Mouse (Mus musculus) lung, postnatal 0 days (tissue): ENCODE results near the gene Emd. TPM values are rescaled to one million over a fixed set of nuclear protein-coding genes. Genes with fewer than 3 reads are reported as not detected.

Experiments used
- ATAC-seq: fragments of 200-750 bp; cut with Nextera tagmentation; 2 replicates; pipeline ENCODE4 v1.8.0; 2017; ENCODE audit warnings: moderate library complexity
- DNase-seq: peaks from one replicate; pipeline ENCODE4 v3.0.0-alpha.2; 2016; ENCODE audit warnings: low spot score
- H3K27ac ChIP-seq: fragments of 300-500 bp; sonication (generic); 2 replicates; pipeline ENCODE4 v1.5.1; 2014; ENCODE audit warnings: antibody characterized with exemption, mild to moderate bottlenecking, low read length, mixed read lengths
- H3K27me3 ChIP-seq: fragments of 300-500 bp; sonication (generic); replicated peaks from 2 replicates; pipeline ENCODE4 v1.6.1; 2014; ENCODE audit warnings: low read length, mixed read lengths; ENCODE audit not compliant: insufficient read depth
- H3K36me3 ChIP-seq: fragments of 300-500 bp; sonication (generic); 2 replicates; pipeline ENCODE4 v1.6.1; 2014; ENCODE audit warnings: low read length, mixed read lengths; ENCODE audit not compliant: insufficient read depth
- H3K4me1 ChIP-seq: fragments of 300-500 bp; sonication (generic); 2 replicates; pipeline ENCODE4 v1.6.1; 2014; ENCODE audit warnings: antibody characterized with exemption, low read depth, low read length, mixed read lengths; ENCODE audit not compliant: insufficient read depth
- H3K4me2 ChIP-seq: fragments of 300-500 bp; sonication (generic); replicated peaks from 2 replicates; pipeline ENCODE4 v1.6.1; 2014; ENCODE audit warnings: low read depth, mild to moderate bottlenecking, low read length, moderate library complexity, mixed read lengths
- H3K4me3 ChIP-seq: fragments of 300-500 bp; sonication (generic); 2 replicates; pipeline ENCODE4 v1.5.1; 2014; ENCODE audit warnings: low read depth, low read length
- H3K9ac ChIP-seq: fragments of 300-500 bp; sonication (generic); replicated peaks from 2 replicates; pipeline ENCODE4 v1.6.1; 2014; ENCODE audit warnings: low read depth, mild to moderate bottlenecking
- H3K9me3 ChIP-seq: fragments of 300-500 bp; sonication (generic); 2 replicates; pipeline ENCODE4 v1.6.1; 2016; ENCODE audit warnings: low read length, mixed read lengths
- CTCF ChIP-seq: IDR thresholded peaks from 2 replicates; pipeline ENCODE4 v1.5.1; 2016; ENCODE audit warnings: antibody characterized with exemption, mild to moderate bottlenecking
- EP300 ChIP-seq: IDR thresholded peaks from 2 replicates; pipeline ENCODE4 v1.6.1; 2016; ENCODE audit warnings: antibody characterized with exemption, mild to moderate bottlenecking, control low read depth
- WGBS: fragments of 180-500 bp; shearing (Covaris S2); extraction: QIAGEN DNeasy Blood & Tissue Kit; methylation state at CpG from one replicate; pipeline ENCODE4 v1.1.7; 2014; 5-methylcytosine and 5-hydroxymethylcytosine counted together
- microRNA-seq: library from miRNA; unstranded; fragments of <30 nt; microRNA quantifications from one replicate; pipeline ENCODE4, GENCODE M21; 2016
- polyA plus RNA-seq: library from polyadenylated mRNA; unstranded; fragments of >200 nt; fragmentation: Nextera tagmentation; extraction: Ambion mirVana; gene quantifications from 2 replicates; pipeline ENCODE4 v1.2.1, GENCODE M21; 2015

Emd gene
- polyA plus RNA-seq, 1 experiment from 2014 or later = 16.1 TPM

DNA sequence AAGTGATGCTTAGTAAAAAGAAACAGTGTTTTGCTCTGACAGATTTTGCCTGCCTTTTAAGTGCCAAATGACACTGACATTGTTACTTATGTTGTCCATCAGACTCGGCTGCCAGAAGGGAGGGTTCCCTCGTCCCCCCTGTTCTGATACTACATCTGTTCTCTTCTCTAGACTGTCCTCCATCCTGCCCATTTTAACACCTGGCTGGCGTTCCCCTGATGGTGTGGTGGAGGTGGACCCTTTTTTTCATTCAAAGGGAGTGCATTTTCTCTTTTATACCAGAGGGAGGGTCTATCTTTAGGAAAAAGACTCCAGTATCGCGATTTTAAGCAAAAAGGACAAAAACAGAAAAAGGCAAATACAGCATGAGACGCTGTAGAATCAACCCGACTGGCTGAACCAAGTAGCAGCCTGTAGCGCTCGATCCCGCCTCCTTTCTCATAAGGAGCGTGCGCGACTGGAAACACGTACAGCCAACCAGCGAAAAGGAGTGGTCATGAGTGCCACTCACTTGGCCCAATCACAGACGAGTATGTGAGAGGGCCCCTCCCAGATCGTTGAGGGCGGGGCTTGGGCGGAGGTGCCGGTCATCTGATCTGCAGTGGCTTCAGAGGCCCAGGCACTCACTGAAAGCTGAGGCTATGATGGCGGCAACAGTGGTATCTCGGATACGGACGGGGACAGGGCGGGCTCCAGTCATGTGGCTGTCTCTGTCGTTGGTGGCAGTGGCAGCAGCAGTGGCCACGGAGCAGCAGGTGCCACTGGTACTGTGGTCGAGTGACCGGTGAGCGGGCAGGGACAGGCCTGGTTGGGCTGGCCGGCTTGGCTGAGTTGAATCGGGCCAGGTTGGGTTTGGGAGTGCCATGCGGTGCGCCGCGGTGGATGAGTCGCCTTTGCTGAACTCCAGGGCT, 42.3 kb downstream of the Emd start, which contains the start of gene Atp6ap1:
Gene Atp6ap1, plus strand, starts transcription at position 560 of the 911 bp plus-strand sequence.
- Histone ChIP-seq H3K27ac (peak within 1 kb of the TSS; percentile 77), H3K4me2 (peak within 1 kb of the TSS; percentile 54), H3K27me3 (no peaks in the 10 kb centered on the region), H3K9me3 (no peaks in the 10 kb centered on the region), H3K4me3 (peak within 1 kb of the TSS; percentile 54), H3K9ac (peak within 1 kb of the TSS; percentile 62; the same call in 1 of the 2 replicates), H3K4me1 (no peaks in the 10 kb centered on the region), H3K36me3 (no peaks in the 10 kb centered on the region)
- DNase-seq (peak; percentile 96), ATAC-seq (peak; percentile 99)
- WGBS = 11% methylated on average over 34 of the region's 37 CpGs
- no peak for TF ChIP-seq CTCF
- no peak for TF ChIP-seq EP300

DNA sequence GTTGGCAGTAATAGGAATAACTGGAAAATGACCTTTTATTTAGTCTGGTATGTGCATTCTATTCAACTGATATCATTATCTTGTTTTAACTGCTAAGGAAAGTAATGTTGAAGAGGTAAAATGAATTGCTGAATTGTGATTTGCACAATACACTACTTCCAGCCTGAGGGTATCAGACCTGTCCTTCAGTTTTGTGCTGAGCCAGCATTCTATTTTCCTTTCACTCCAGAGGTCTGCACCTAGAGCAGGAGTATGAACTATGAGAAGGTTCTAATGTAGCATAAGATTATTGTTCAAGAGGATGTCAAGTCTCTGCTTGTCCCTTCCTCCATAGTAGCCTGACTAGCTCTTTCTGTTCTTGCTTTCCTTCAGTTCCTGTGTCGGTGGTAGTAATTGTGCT, 43.9 kb downstream of the Emd start:
- no peak for TF ChIP-seq EP300
- TF ChIP-seq CTCF = no peak
- no peak overlapping the region for H3K27ac ChIP-seq
- no peaks in the 10 kb centered on the region for H3K36me3 ChIP-seq
- no peaks in the 10 kb centered on the region for H3K4me1 ChIP-seq
- no peak overlapping the region for H3K4me3 ChIP-seq
- H3K9me3 ChIP-seq = no peaks in the 10 kb centered on the region
- no peak overlapping the region for H3K4me2 ChIP-seq
- WGBS = 82% methylated on average over 1 of the region's 1 CpGs
- ATAC-seq = no peak
- no peak overlapping the region for H3K9ac ChIP-seq
- H3K27me3 ChIP-seq = no peaks in the 10 kb centered on the region
- DNase-seq = no peak

DNA sequence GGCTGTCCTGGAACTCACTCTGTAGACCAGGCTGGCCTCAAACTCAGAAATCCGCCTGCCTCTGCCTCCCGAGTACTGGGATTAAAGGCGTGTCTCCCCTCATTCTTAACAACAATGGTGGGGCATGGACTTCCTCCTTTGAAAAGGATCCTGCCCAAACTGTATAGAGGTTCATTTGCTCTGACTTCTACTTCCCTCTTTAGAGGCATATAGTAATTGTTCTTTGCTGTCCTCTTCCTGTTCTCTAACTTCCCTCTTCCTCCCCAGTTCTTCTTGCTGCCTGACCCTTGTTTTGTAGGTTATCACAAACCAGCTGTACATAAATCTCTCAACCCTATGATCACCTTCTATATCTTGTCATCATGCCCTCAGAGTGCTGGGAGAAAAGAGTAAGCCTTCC, 45.2 kb downstream of the Emd start:
- Histone ChIP-seq H3K9ac (no peak overlapping the region), H3K9me3 (no peaks in the 10 kb centered on the region), H3K4me3 (no peak overlapping the region), H3K4me2 (no peak overlapping the region), H3K27me3 (no peaks in the 10 kb centered on the region), H3K4me1 (no peaks in the 10 kb centered on the region), H3K36me3 (no peaks in the 10 kb centered on the region), H3K27ac (no peak overlapping the region)
- DNase-seq (peak; percentile 14), ATAC-seq (no peak)
- TF ChIP-seq CTCF = no peak
- TF ChIP-seq EP300 = no peak
- WGBS = 78% methylated on average over 3 of the region's 3 CpGs

DNA sequence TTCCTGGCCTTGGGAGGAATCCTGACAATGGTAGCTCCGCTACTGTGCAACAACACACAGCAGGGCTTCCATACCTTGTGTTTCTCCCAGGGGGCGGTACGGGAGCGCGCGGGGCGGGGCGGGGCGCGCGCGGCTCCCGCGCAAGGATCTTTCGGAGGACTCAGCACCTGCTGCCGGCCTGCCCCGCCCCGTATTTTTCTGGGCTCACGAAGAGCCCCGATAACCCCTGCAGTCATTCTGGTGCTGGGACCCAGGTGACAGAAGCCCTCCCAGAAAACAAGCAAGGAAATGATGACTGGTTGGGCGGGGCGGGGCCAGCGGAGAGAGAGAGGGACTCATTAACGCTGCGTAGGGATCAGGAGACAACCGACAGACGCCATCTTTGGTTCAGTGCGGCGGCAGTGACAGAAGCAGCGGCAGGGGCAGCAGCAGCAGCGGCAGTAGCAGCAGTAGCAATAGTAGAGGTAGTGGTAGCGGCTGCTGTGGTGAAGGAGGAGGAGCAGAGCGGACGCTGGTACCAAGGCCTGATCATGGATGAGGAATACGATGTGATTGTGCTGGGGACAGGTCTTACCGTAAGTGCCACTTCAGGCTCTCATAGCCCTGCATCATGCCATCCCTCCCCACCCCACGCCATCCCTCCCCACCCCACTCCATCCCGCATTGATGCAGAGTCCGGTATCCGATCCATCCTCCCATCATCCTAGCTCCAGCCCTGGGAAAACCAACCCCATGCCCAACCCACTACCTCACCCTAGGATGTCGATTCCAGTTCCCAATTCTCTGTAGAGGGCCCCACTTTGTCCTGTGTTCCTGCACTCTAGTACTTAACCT, 50.6 kb downstream of the Emd start, which contains the start of gene Gdi1:
Gene Gdi1, plus strand, starts transcription at position 132 of the 834 bp plus-strand sequence.
- peak within 1 kb of the TSS; percentile 86 for H3K27ac ChIP-seq
- no peaks in the 10 kb centered on the region for H3K9me3 ChIP-seq
- peak; percentile 93 for ATAC-seq
- H3K4me2 ChIP-seq = peak within 1 kb of the TSS; percentile 58
- TF ChIP-seq EP300 (no peak), CTCF (peak; percentile 51)
- WGBS = 7% methylated on average over 36 of the region's 41 CpGs
- H3K4me3 ChIP-seq = peak within 1 kb of the TSS; percentile 53
- peak within 1 kb of the TSS; percentile 54 for H3K9ac ChIP-seq
- DNase-seq = peak; percentile 77
- no peaks in the 10 kb centered on the region for H3K4me1 ChIP-seq
- H3K27me3 ChIP-seq = no peaks in the 10 kb centered on the region
- no peaks in the 10 kb centered on the region for H3K36me3 ChIP-seq

Small RNAs within 50 kb of the gene (microRNA-seq; reads per million reads assigned to microRNA genes)
- not detected for gene Mir7091

Other genes with a start within 250 kb of the Emd start
- gene Irak1, start 230.8 kb upstream of the Emd start, polyA plus RNA-seq = 39.4 and 39.5 TPM in 2 replicates
- not detected in 2 replicates for gene Opn1mw, start 127.2 kb upstream of the Emd start, polyA plus RNA-seq
- 9.8 and 10.0 TPM in 2 replicates for gene Mecp2, start 119.3 kb upstream of the Emd start, polyA plus RNA-seq
- not detected in 2 replicates for gene Tex28, start 86.8 kb upstream of the Emd start, polyA plus RNA-seq
- gene Tktl1, start 77.4 kb upstream of the Emd start, polyA plus RNA-seq = not detected in 2 replicates
- 171 and 179 TPM in 2 replicates for gene Flna, start 4.9 kb upstream of the Emd start, polyA plus RNA-seq
- 661 and 759 TPM in 2 replicates for gene Rpl10, start 16.1 kb downstream of the Emd start, polyA plus RNA-seq
- 82.7 and 84.9 TPM in 2 replicates for gene Taz, start 27.2 kb downstream of the Emd start, polyA plus RNA-seq
- 27.7 and 33.0 TPM in 2 replicates for gene Dnase1l1, start 27.6 kb downstream of the Emd start, polyA plus RNA-seq
- 129 and 140 TPM in 2 replicates for gene Atp6ap1, start 42.4 kb downstream of the Emd start, polyA plus RNA-seq
- 96.7 and 113 TPM in 2 replicates for gene Gdi1, start 50.3 kb downstream of the Emd start, polyA plus RNA-seq
- 47.1 and 49.6 TPM in 2 replicates for gene Fam50a, start 58.3 kb downstream of the Emd start, polyA plus RNA-seq
- 1.6 and 1.7 TPM in 2 replicates for gene Plxna3, start 74.4 kb downstream of the Emd start, polyA plus RNA-seq
- 75.0 and 82.6 TPM in 2 replicates for gene Lage3, start 98.9 kb downstream of the Emd start, polyA plus RNA-seq
- gene Ubl4a, start 118.5 kb downstream of the Emd start, polyA plus RNA-seq = 53.0 and 56.2 TPM in 2 replicates
- 25.0 and 25.6 TPM in 2 replicates for gene Slc10a3, start 118.7 kb downstream of the Emd start, polyA plus RNA-seq
- 36.9 and 42.9 TPM in 2 replicates for gene Fam3a, start 138.6 kb downstream of the Emd start, polyA plus RNA-seq
- 15.1 and 16.6 TPM in 2 replicates for gene Ikbkg, start 138.6 kb downstream of the Emd start, polyA plus RNA-seq
- 24.9 and 27.6 TPM in 2 replicates for gene G6pdx, start 174.5 kb downstream of the Emd start, polyA plus RNA-seq
- not detected in 2 replicates for gene Gm6880, start 226.7 kb downstream of the Emd start, polyA plus RNA-seq